Mouse (Mus musculus) embryo, embryonic 10 days (tissue): ENCODE results near the gene Rbms3.

Source experiments
- DNase-seq: peaks from one replicate; pipeline ENCODE4 v3.0.0-alpha.2; 2015; ENCODE audit warnings: low spot score

Rbms3 gene

DNA sequence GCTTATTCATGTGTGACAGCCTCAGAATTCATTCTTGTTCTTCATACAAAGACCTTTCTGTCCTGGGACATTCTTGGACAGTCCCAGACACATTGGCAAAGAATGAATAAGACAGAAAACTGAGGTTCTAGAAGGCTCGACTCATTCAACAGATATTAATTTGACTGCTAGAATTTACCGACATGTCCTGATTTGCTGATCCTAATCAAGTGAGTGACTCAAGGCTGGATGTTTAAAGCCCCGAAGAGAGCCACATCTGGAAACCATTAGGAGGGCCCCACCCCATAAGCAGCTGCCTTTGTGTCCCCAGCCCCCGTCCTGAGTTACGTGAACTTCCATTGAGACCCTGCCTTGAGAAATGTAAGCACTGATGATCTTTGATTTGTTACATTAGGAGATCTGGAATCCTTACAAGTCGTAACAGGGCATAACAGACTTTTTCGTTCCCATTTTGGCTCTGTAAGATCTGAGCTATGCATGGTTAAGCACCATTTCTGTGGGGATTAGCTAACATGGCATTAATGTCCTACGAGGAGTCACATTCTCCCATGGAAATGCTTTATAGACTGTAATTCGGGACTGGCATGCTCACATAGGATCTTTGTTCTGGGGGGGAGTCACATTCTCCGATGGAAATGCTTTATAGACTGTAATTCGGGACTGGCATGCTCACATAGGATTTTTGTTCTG is 726.3 kb downstream of the Rbms3 start:
- DNase-seq = peak; percentile 57

DNA sequence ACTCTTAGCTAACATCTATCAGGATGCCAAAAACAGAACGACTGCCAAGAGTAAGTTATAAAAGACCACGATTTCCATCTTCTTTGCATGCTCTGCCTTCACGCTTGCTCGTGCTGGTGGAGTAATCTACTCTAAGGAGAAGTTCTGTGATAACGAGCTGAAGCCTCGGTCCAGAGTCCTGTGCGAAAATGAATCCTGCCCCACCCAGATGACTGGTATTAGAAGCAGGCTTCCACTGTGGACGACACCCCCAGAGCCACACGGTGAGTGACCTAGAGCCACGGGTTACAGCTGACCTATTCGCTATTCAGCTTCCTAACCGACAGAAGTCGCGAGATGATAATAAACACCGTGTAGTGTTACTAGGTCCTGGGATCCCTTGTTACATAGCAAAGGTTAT is 730.3 kb downstream of the Rbms3 start:
- no peak for DNase-seq

DNA sequence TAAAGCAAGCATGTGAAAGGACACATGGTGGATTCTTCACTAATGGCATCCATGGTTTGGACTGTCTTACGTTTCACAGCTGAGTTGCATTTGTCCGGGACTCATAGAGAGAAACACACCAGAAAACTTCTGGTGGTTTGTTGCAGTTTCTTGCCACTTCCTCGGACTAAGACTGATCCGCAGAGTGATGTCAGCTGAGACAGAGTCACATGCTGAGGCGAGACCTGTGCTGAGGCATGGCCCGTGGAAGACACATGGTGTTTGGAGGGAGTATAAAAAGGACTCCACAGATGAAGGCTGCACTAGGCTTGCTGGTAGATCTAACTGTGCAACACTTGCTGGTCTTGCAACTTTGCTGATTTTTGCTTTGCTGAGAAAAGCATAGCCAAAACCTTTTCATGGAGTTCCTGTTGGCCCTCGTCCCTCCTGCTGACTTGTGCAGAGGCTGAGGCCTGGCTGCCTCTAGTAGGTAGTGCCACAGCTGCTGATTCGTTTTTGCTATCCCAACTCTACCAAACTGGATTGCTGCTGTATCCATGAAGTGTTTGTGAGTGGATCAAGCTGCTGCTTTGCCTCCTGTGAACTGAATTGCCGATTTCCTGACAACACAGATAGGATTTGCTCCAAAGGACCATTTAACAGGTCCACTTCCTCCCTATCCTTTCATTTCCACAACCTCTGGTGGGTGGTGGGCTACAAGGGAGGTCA is 742.6 kb downstream of the Rbms3 start:
- no peak for DNase-seq

DNA sequence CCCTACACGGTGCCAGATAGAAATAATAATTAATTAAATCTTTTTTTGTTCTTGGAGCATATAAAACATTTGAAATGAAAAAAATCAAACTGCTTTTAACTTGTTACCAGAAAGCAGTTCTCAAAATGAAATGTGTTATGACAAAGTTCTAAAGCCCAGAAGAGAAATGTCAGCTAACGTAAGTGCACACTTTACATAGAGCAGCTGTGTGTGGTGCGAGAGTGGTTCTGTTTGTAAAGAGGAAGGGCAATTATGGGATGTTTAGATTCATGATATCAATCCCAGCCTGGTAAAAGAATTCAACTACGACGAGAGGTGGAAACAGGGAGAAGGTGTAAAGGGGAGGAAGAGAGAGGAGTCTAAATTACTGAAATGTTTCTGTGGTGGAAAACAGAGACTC is 744.1 kb downstream of the Rbms3 start:
- no peak for DNase-seq

DNA sequence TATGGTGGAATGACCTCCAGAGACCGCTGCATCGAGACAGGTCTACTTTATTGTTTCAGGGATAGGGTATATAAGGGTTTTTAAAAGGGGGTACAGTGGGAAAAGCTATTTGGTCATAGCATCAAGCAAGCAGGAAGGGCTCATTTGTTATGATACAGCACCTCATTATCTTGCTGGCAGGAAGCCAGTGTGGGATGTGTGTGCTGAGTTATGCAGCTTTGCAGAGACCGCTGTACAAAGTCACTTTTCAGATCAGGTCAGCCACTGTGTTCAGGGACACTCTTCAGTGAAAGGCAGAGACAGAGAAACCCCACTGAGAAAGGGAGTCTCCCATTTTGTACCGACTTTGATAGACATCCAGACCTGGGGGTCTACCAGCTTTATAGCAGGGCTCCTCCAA is 749.2 kb downstream of the Rbms3 start:
- no peak for DNase-seq

DNA sequence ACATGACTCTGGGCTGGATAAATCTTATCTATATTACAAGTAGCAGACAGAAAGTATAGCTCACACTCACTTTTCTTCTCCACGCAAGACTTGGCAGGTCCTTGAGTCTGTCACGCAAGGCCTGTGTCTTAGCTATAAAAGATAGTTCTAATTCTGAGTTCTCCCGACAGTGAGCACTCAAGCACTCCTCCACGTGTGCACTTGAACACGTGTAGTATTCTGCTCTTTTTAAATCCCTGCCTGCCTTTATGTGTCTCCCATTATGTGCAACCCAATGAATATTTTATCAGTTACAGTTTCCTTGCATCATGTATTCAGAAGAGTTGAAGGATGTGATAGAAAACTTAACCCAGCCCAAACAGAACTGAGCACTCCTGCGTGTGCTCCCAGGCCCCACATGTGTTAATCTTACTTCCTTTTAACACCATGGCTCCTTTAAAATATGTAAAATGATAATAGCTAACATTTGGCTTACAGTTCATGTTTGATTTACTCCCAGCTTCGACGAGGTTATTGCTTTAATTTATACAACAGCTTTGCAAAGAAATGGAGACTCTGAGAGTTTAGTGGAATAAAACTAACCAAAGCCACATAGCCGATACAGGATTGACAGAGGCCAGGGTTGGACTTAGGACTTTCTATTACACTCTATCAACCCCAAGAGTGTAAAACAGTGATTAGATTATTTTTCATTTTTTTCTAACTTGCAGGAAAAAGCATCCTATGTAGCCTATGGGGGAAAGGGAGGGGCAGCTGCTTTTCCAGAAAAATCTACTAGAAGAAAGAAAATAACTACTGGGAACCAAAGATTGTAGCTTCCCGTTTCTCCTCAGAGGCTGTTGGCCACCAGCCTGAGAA is 749.9 kb downstream of the Rbms3 start:
- DNase-seq = no peak

DNA sequence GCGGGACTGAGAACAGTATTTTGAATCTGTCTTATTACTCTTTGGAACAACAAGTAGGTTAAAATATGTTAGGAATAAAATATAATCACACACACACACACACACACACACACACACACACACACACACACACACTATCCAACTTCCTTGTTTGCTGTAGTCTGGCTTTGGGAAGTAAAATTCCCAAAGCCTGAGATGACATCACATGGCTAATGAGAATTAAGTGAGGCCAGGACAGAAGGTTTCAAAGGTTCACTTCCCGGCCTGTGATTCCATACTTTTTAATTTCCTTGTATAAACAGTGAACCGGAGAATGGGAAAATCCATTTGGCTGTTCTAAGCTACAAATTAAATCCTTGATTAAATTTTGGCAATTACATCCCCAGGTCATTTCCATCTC is 752.9 kb downstream of the Rbms3 start:
- no peak for DNase-seq

DNA sequence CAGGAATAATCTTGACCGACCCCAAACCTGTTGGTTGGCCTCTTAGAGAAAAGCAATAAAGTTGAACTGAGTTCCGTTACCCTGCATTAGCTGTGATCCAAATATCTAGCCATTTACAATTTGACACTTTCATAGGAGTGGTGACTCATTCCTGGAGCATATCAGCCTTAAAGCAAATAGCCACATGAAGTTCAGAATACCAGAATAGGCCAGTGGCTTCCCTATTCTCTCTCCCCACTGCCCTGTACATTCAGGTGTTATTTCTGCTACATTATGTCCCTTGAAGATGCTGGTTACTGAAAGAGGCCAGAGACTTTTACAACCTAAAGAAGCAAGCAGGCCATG is 755.8 kb downstream of the Rbms3 start:
- no peak for DNase-seq

DNA sequence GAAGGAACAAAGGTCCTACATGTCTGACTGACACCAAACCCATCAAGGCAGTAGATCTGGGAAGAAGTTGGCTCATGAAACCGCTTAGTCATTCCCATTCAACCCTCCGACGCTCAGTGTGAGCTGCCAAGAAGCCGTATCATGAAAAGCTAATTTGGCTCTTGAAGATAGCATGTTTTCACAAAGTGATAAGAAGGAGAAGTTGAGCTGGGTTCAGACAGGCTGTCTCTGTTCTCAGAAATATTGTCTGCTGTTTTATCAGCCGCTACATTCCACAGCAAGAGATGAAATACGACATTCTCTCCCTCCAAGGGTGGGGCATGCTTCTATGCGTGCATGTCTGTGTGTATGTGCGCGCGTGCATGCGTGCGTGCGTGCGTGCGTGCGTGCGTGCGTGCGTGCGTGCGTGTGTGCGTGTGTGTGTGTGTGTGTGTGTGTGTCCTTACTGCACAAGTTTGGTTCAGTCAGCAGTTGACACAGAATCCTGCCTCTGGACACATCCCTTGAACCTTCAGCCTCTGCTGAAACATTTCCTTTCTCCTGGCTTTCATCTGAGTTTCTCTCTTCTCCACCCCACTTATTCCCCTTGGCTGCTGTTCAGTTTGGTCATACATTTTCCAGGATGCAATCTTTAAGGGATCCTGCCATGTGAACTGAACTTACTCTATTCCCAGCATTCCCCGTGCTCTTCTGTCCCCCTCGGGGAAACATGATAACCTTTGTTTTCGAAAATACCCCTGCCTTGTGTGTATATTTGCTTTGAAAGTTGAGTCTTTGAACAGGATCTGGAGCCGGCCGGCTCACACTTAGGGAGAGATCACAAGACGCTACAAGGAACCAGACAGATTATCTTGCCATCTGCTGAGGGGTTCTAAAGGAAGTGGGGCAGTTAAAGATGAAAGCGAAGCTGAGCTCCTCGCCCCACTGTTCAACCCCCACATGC is 756.4 kb downstream of the Rbms3 start:
- DNase-seq = peak; percentile 51

DNA sequence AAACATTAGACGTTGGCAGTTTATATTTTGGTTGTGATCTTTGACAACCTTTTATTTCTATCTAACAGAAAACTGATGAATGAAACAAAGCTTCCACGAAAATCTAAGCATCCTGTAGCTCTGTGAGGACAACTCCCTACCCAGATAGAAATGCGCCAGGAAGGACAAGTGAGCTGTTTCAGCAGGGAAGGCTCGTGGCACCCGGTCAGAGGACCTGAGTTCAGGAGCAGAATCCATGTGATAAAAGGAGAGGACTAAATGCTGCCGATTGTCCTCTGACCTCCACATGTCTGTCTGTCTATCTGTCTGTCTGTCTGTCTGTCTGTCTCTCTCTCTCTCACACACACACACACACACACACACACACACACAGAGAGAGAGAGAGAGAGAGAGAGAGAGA is 757.4 kb downstream of the Rbms3 start:
- DNase-seq = no peak

DNA sequence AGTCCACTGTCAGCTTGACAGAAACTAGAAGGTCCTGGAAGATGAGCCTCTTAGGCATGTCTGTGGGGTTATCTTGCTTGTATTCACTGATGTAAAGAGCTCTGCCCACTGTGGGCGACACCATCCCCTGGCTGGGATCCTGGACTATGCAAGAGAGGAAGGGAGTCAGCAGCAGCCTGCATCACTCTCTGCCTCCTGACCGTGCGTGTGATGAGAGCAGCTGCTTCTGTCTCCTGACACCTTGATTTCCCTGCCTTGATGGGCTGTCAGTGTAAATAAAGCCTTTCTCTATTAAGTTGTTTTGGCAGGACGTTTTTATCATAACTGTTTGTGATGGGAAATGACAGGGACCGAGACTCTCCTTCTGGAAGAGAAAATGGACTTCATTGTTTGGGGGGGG is 758.1 kb downstream of the Rbms3 start:
- DNase-seq = no peak

DNA sequence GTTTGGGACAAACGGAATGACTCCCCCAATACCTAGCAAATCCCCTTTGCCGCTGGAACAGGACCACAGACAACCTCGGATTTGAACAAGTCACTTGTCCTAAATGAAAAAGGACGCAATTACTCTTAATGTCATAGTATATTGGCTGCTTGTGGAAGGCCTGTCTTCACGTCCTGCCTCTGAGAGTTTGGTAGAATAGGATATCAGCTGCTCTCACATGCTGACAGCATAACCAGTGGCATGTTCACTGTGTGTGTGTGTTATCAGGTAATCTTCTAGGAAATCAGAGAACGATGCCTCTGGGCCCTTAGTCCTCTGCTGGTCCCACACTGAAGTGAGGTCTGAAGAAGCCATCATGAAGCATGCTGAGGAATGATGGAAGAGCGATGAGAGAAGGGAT is 763.7 kb downstream of the Rbms3 start:
- no peak for DNase-seq

DNA sequence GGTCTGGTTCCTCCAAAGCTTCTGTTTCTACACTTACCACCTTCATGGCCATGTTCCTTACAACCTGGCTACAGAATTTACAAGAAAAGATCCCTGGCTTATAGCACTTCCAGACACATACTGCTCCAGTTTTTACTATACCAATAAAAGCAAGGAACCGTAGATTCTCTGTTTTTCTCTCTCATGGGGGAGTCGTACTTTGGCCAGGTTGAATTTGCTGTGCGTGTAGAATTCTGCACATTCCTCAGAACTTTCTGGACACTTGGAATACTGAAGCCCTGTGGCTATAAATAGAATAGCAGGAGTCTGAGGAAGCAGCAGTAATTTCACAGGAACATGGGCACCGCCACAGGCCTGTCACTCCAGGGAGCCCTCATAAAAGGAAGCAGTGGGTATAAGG is 766.1 kb downstream of the Rbms3 start:
- no peak for DNase-seq

DNA sequence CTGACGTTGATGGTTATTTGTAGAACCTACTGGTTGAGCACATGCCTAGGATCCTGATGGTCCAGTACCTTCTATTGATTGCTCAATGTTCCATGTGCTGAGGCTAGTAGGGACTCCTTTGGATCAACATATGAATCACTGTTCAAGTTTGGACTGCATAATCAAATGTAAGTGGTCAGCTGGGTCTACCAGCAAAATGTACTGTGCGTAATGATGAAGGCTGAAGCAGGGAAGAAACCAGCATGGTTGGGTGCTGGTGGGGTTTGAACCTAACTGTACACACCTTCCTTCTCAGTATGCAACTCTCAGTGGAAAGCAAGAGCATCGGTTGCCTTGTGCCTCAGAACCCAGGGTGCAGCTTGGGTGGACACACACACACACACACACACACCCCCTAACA is 767.4 kb downstream of the Rbms3 start:
- DNase-seq = no peak

DNA sequence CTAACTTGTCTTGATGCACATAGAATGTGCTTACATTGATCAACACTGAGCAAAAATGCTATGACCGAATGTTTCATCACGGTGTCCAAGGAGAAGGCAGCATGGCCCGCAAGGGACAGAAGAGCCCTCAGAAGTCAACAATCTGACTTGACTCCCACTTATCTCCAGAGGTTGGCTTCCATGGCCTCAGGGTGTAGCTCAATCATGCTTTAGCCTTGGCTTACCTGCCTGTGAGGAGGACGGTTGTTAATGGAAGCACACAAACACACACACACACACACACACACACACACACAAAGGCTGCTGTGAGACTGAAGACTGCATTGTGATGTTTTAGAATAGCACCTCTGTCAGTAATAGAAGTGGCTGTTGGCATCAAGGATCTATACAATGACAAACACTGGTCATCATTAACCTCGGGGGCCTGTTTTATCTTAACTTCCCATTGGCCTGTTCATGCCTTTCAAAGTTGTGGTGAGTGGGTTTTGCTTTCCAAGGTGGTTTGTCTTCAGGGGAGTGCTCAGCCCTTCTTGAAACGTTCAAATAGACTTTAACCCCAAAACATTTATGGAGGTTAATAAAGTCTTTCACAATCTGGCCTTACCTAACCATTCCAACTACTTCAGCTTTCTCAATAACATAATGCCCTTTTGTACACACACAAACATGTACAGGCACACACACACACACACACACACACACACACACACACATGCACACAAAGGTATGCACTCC is 771.7 kb downstream of the Rbms3 start:
- DNase-seq = no peak

DNA sequence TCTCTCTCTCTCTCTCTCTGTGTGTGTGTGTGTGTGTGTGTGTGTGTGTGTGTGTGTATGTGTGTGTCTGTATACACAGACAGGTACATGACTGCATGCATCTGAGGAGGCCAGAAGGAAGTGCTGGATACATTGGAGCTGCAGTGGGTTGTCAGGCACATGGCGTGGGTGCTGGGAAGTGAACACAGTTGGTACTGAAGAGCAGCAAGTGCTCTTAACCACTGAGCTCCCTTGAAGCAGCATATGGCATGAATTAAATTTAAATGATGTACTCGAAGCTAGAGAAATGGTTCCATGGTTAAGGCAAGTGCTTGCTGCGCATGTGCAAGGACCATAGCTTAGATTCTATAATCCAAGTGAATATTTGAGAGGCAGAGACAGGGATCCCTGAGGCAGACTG is 772.6 kb downstream of the Rbms3 start:
- DNase-seq = no peak

DNA sequence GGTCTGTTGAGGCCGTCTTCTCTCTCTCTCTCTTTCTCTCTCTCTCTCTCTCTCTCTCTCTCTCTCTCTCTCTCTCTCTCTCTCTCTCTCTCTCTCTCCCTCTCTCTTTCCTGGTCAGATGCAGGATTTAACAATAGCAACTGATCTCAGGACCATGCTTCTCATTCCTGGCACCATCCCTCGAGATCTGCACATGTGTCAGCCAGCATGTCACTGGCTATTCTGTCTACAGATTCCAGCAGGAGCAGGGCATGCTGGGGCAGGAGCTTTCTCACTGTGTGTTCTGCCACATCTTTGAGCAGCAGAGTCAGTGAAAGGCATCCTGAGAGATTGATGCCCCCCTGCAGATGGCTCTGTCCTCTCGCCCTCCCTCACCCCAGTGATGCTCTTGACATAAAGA is 774.0 kb downstream of the Rbms3 start:
- peak; percentile 34 for DNase-seq

DNA sequence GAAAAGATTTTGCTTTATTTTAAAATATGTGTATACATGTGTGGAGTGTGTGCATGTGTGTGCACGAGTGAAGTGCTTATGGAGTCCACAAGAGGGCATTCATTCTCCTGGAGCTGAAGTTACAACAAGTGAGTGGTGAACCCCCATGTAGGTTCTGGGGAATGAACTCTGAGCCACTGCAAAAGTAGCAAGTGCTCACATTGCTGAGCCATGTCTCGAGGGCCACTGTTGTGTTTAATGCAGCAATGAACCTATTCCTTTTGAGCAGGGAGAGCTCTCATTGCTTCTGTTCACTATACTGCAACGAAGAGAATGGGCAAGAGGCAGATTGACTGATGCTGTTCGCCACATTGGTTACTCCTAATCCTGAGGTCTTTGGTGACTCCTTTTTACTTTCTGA is 780.8 kb downstream of the Rbms3 start:
- DNase-seq = no peak

DNA sequence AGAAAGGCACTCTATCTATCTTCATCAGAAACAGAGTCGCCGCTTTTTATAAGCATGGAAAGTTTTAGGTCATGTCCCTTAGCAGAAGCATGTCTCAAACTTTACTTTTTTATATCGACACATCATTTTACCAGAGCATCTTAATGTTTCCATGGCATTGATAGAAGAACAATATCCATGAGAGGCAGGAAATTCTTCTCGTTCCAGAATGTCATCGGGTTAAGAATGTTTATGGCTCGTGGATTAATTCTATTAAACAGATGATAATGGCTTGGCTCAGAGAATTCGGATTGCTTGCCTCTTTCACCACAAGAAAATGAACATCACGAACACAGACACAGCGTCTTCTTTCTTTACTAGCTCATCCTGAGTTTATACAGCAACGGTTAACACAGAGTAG is 781.5 kb downstream of the Rbms3 start:
- no peak for DNase-seq

DNA sequence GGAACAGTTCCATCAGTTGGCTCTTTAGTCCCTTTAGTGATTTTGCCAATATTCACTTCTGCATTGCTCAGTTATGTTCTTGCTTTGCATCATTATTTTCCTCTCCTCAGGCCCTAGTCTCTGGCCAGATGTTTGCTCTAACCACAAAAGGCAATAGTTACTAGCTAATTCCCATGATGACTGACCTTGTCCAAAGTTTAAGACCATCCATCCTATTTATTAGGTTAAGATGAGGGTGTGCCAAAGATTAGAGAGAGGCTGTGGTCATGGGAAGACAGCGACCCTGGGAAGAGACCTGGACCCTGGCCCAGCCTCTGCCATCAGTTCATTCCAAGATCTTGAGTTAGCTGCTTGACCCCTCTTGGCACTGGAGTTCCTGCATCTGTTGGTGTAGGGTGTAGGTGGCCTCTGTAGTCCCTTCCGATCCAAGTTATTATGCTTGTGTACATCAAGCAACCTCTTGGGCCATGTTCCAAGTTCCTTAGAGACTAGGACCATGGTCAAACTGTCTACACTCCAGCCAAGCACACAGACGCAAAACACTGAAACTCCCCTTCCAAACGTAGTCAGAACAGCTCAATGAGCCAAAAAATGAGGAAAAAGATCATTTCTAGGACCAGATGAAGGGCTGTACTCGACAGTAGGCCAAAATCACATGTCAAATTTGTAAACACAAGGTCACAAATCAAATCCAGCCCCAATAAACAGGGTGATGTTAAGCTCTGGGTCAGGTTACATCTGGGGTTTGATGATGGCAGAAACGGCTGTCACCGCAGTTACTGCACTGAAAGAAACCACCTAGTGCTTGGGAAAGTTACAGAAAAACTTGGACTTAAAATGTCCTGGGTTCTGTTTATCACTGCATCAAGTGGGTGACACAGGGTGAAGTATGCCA is 782.2 kb downstream of the Rbms3 start:
- DNase-seq = no peak
